Mouse (Mus musculus) hindbrain, embryonic 16.5 days (tissue): ENCODE results near the gene Rrp8. TPM values are rescaled to one million over a fixed set of nuclear protein-coding genes. Genes with fewer than 3 reads are reported as not detected.

Source experiments
- ATAC-seq: fragments of 200-750 bp; cut with Nextera tagmentation; 2 replicates; pipeline ENCODE4 v1.8.0; 2017; ENCODE audit warnings: moderate TSS enrichment, moderate library complexity
- H3K27ac ChIP-seq: fragments of 300-500 bp; sonication (generic); 2 replicates; pipeline ENCODE4 v1.5.1; 2014; ENCODE audit warnings: low read depth, mild to moderate bottlenecking, control low read depth, low read length, moderate library complexity
- H3K27me3 ChIP-seq: fragments of 300-500 bp; sonication (generic); replicated peaks from 2 replicates; pipeline ENCODE4 v1.6.1; 2014; ENCODE audit warnings: low read length; ENCODE audit not compliant: control insufficient read depth, insufficient read depth
- H3K36me3 ChIP-seq: fragments of 300-500 bp; sonication (generic); 2 replicates; pipeline ENCODE4 v1.6.1; 2014; ENCODE audit warnings: mild to moderate bottlenecking, low read length, moderate library complexity, mixed read lengths; ENCODE audit not compliant: control insufficient read depth, insufficient read depth
- H3K4me1 ChIP-seq: fragments of 300-500 bp; sonication (generic); 2 replicates; pipeline ENCODE4 v1.6.1; 2014; ENCODE audit warnings: low read depth, low read length; ENCODE audit not compliant: control insufficient read depth, insufficient read depth
- H3K4me2 ChIP-seq: fragments of 300-500 bp; sonication (generic); 2 replicates; pipeline ENCODE4 v1.6.1; 2014; ENCODE audit warnings: mild to moderate bottlenecking, low read length, control low read depth, moderate library complexity
- H3K4me3 ChIP-seq: fragments of 300-500 bp; sonication (generic); 2 replicates; pipeline ENCODE4 v1.5.1; 2014; ENCODE audit warnings: mild to moderate bottlenecking, low read length, control low read depth, moderate library complexity
- H3K9ac ChIP-seq: fragments of 300-500 bp; sonication (generic); 2 replicates; pipeline ENCODE4 v1.6.1; 2014; ENCODE audit warnings: low read depth, mild to moderate bottlenecking, control low read depth, low read length, moderate library complexity
- H3K9me3 ChIP-seq: fragments of 300-500 bp; sonication (generic); 2 replicates; pipeline ENCODE4 v1.6.1; 2014; ENCODE audit warnings: mild to moderate bottlenecking, low read length, moderate library complexity; ENCODE audit not compliant: control insufficient read depth
- WGBS: fragments of 180-500 bp; shearing (Covaris S2); extraction: QIAGEN DNeasy Blood & Tissue Kit; methylation state at CpG from one replicate; pipeline ENCODE4 v1.1.7; 2014; 5-methylcytosine and 5-hydroxymethylcytosine counted together
- polyA plus RNA-seq: library from polyadenylated mRNA; unstranded; fragments of >200 nt; fragmentation: Nextera tagmentation; extraction: Ambion mirVana; gene quantifications from 2 replicates; pipeline ENCODE4 v1.2.1, GENCODE M21; 2015

Gene Rrp8
- polyA plus RNA-seq, 1 experiment from 2014 or later, result 26.3 TPM

DNA sequence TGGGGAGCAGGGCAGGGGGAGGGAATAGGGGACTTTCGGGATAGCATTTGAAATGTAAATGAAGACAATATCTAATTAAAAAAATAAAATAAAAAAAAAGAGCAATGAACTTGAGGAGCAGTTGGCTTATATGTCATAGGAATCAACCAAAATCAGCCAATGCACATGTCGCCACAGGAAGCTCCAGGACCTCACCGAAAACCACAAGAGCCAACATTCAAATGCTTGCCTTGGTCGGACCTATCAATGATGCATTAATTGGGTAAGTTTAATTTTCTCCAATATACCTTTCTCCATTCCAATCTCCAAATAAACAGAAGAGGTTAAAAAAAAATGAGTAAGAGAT, 10.2 kb downstream of the Rrp8 start:
- H3K27ac ChIP-seq, result no peak overlapping the region

DNA sequence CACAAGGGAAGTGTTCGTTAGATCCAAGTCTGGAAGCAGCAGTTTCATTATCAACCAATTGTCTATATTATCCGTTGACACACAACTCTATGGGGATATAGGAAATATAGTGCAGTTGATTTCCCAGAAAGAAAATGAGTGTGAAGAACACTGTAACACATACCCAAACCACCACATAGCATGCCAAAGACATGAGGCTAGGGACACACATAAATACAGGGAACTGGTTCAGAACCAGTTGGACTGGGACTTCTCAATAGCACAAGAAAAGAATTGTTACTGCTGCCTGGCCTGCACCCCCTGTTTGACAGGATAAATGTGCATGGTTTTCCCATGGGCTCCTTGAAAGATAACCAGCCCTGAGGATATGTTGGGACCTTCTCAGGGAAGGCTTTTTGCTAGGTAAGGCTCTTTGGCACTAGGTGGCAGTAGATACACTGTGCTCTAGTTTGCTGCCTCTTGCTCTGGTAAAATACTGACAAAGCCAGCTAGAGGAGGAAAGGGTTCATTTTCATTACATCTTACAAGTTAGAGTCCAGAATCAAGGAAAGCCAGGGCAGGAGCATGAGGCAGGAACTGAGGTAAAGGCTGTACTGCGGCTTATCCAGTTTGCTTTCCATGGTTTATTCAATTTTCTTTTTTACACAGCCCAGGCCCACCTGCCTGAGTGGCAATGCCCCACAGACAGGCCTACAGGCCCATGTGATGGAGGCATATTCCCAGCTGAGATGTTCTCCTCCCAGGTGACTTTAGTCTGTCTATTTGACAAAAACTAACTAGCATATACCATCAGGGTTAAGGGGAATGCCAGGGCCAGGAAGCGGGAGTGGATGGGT, 10.8 kb downstream of the Rrp8 start:
- no peak overlapping the region for H3K4me2 ChIP-seq
- 83% methylated on average over 4 of the region's 4 CpGs for WGBS
- H3K27me3 ChIP-seq, result no peaks in the 10 kb centered on the region
- no peaks in the 10 kb centered on the region for H3K9me3 ChIP-seq
- H3K36me3 ChIP-seq, result peaks cover 4% of the 10 kb centered on the region; the same call in 1 of the 2 replicates
- H3K4me1 ChIP-seq, result no peaks in the 10 kb centered on the region
- ATAC-seq, result peak; percentile 93
- H3K9ac ChIP-seq, result peak overlapping the region; percentile 43; the same call in 1 of the 2 replicates
- no peak overlapping the region for H3K27ac ChIP-seq
- H3K4me3 ChIP-seq, result no peak overlapping the region

More for the DNA sequence above, 10.2 kb downstream of the Rrp8 start:
- H3K4me1 ChIP-seq, result no peaks in the 10 kb centered on the region
- ATAC-seq, result no peak; the same call in 1 of the 2 replicates
- no peaks in the 10 kb centered on the region for H3K9me3 ChIP-seq
- no peak overlapping the region for H3K4me2 ChIP-seq
- H3K36me3 ChIP-seq, result peaks cover 4% of the 10 kb centered on the region; the same call in 1 of the 2 replicates
- no peak overlapping the region; the same call in 1 of the 2 replicates for H3K9ac ChIP-seq
- no peak overlapping the region for H3K4me3 ChIP-seq
- H3K27me3 ChIP-seq, result no peaks in the 10 kb centered on the region
- 96% methylated on average over 4 of the region's 4 CpGs for WGBS

- Histone ChIP-seq H3K4me2 (no peak overlapping the region), H3K27me3 (no peaks in the 10 kb centered on the region), H3K4me3 (no peak overlapping the region), H3K36me3 (no peaks in the 10 kb centered on the region), H3K9me3 (no peaks in the 10 kb centered on the region), H3K27ac (no peak overlapping the region), H3K4me1 (no peaks in the 10 kb centered on the region), H3K9ac (no peak overlapping the region)
- ATAC-seq, result no peak
- 73% methylated on average over 2 of the region's 2 CpGs for WGBS
These were observed 15.3 kb downstream of the Rrp8 start for GRCm38 (mm10) chr7:105721916-105722315.

- Histone ChIP-seq H3K27me3 (no peaks in the 10 kb centered on the region), H3K9me3 (no peaks in the 10 kb centered on the region), H3K4me3 (no peak overlapping the region), H3K4me1 (no peaks in the 10 kb centered on the region), H3K36me3 (no peaks in the 10 kb centered on the region), H3K4me2 (no peak overlapping the region), H3K9ac (no peak overlapping the region), H3K27ac (no peak overlapping the region)
- WGBS, result 64% methylated on average over 3 of the region's 3 CpGs
- no peak for ATAC-seq
These were observed 21.8 kb downstream of the Rrp8 start for GRCm38 (mm10) chr7:105715366-105715765.

DNA sequence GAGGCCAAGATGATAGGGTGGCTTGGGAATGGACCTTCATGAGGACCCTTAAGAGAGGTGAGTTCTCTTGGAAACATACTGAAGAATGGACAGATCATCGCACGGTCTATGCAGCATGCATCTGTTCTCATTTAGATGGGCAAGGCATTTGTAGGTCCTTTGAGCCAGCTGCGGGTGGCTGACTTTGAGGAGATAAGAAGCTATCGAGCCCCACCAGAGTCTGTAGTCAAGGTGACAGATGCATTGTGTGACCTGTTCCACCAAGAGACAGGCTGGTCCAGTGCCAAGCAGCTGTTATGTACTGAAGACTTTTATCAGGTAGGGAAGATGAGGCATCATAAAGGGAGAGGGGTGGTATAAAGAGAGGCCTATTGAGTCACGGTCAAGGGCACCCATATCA, 28.5 kb downstream of the Rrp8 start:
- no peak overlapping the region for H3K27ac ChIP-seq
- no peak overlapping the region for H3K4me3 ChIP-seq
- H3K4me1 ChIP-seq, result no peaks in the 10 kb centered on the region
- WGBS, result 91% methylated on average over 5 of the region's 5 CpGs
- H3K36me3 ChIP-seq, result no peaks in the 10 kb centered on the region
- no peaks in the 10 kb centered on the region for H3K9me3 ChIP-seq
- H3K9ac ChIP-seq, result no peak overlapping the region
- H3K27me3 ChIP-seq, result no peaks in the 10 kb centered on the region
- H3K4me2 ChIP-seq, result no peak overlapping the region
- no peak for ATAC-seq

DNA sequence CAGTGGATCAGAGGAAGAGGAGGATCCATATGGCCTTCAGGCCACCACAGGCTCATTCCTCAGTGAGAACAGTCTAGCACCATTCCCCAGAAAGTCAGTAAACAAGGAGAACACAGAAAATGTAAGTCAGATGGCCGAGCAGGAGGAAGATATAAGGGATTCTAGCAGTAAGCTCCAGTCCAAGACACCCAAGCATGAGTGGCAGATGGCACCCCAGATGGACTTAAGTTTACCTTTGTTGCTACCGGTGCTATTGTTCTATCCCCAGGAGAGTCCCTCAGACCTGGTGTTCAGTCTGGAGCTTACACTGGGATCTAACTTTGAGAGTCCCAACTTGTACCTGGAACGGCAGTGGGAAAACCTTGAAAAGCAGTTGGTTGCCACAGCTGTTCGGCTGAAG, 33.4 kb downstream of the Rrp8 start:
- H3K36me3 ChIP-seq, result no peaks in the 10 kb centered on the region
- H3K27ac ChIP-seq, result no peak overlapping the region
- ATAC-seq, result no peak
- H3K27me3 ChIP-seq, result no peaks in the 10 kb centered on the region
- no peak overlapping the region for H3K4me2 ChIP-seq
- no peaks in the 10 kb centered on the region for H3K9me3 ChIP-seq
- H3K9ac ChIP-seq, result no peak overlapping the region
- 89% methylated on average over 4 of the region's 4 CpGs for WGBS
- H3K4me1 ChIP-seq, result no peaks in the 10 kb centered on the region
- no peak overlapping the region for H3K4me3 ChIP-seq

DNA sequence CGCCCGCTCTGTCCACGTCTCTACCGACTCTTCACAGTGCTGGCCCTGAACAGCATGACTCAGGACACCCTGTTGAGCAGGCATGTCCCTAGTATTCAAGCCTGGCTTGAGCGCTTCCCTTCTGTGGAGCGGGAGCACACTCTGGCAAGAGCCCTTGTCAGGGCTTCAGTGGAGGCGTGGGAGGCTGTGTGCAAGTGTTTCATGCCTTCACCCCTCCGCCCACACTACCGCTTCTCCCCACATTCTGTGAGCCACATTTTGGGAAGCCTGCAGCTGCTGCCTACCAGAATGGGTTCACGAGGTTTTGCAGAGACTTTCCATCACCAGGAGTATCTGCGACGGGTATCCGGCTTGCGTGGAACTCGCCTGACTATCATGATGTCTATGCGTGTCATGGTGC, 34.0 kb downstream of the Rrp8 start:
- Histone ChIP-seq H3K27me3 (no peaks in the 10 kb centered on the region), H3K9me3 (no peaks in the 10 kb centered on the region), H3K9ac (no peak overlapping the region), H3K4me2 (no peak overlapping the region), H3K4me1 (no peaks in the 10 kb centered on the region), H3K4me3 (no peak overlapping the region), H3K27ac (no peak overlapping the region), H3K36me3 (no peaks in the 10 kb centered on the region)
- WGBS, result 85% methylated on average over 16 of the region's 16 CpGs
- no peak for ATAC-seq

DNA sequence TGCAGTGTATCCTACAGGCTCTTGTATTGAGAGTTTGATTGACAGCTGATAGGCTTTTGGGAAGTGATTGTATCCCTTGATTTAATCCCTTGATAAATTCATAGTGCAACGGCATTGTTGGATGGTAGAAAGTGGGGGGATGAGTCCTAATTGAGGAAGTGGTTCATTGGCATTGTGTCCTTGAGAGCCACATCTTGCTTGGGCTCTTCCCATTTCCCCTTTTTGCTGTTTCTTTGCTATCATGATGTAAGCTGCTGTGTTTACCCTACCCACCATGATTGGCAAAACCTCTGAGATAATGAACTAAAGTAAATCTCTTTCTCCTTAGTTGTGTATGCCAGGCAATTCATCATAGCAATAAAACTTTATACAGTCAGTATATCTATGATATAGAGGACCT, 46.3 kb downstream of the Rrp8 start:
- H3K9ac ChIP-seq, result no peak overlapping the region
- no peak for ATAC-seq
- H3K4me1 ChIP-seq, result no peaks in the 10 kb centered on the region
- 73% methylated on average over 1 of the region's 1 CpGs for WGBS
- H3K27me3 ChIP-seq, result no peaks in the 10 kb centered on the region
- H3K4me3 ChIP-seq, result no peak overlapping the region
- no peak overlapping the region for H3K27ac ChIP-seq
- H3K9me3 ChIP-seq, result no peaks in the 10 kb centered on the region
- no peaks in the 10 kb centered on the region for H3K36me3 ChIP-seq
- H3K4me2 ChIP-seq, result no peak overlapping the region

GRCm38 (mm10) chr7:105685541-105686197, 51.5 kb downstream of the Rrp8 start:
- H3K4me1 ChIP-seq, result no peaks in the 10 kb centered on the region
- H3K9me3 ChIP-seq, result no peaks in the 10 kb centered on the region
- no peak overlapping the region for H3K9ac ChIP-seq
- 0 out of 2 replicates have a peak overlapping the region, but pooled peaks have one; percentile 4 for H3K4me3 ChIP-seq
- no peak overlapping the region for H3K27ac ChIP-seq
- H3K27me3 ChIP-seq, result no peaks in the 10 kb centered on the region
- no peaks in the 10 kb centered on the region for H3K36me3 ChIP-seq
- ATAC-seq, result peak; percentile 78
- 13% methylated on average over 13 of the region's 13 CpGs for WGBS
- H3K4me2 ChIP-seq, result peak overlapping the region; percentile 38
